Mouse (Mus musculus) thymus, postnatal 4 days (tissue): ENCODE results near the gene Cebpe.

Source experiments
- DNase-seq: peaks from one replicate; pipeline ENCODE4 v3.0.0; 2021

The Cebpe gene

DNA sequence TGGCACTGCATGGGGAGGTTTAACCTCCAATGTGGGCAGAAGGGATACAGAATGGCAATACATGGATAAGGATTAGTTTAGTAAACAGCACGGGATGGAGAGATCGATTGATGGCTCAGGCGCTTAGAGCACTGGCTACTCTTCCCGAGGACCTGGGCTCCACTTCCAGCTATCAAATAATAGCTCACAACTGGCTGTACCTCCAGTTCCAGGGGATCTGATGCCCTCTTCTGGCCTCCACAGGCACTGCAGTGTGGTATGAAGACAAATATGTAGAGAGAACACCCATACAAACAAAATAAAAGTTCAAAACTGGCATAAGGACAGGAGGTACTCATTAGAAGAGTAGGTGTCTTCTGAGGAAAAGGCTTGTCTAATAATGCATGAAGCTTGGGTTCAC lies 42.6 kb downstream of the Cebpe start:
- peak; percentile 79 for DNase-seq

DNA sequence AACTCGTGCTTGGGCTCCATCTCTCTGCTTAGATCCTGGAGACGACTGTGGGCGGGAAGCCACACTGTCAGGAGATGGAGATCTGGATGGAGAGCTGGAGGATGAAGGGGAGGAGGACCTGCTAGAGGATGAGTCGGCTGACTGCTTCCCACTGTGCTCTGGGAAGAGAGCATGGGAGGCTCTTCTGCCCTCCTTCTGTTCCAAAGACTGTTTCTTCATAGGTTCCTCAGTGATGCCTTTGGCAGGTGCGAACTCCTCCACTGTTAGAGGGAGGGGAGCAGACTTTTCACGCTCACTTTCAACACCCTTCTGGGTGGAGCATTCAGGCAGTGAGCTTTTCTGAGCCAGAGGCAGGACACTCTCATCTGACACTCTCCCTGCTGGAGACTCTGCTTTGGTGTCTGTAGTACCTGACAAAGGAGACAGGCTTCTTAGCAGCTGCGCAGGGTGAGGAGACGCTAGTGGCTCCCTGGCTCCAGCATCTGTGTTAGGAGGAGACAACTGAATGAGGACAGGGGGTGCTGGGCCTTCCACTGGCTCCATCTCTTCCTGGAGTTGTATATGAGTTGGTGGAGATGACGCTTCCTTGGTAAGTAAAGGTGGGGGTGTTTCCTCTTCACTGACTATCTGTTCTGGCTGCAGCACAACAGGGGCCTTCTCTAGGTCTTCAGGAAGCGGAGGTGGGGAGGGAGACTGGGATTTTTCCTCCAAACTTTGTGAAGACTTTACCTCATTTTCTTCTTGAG lies 47.3 kb downstream of the Cebpe start:
- no peak for DNase-seq
